Mouse (Mus musculus) cerebellum, adult 11 months (tissue): Measurements from ENCODE around the gene Musk.
"Not testable (repeated sequence)": the region's sequence is repeated elsewhere in the genome, so short reads cannot be mapped to it uniquely, and the experiment has no call there.

ENCODE experiments used
- DNase-seq: peaks from one replicate; pipeline ENCODE4 v3.0.0; 2022

Gene Musk

GRCm38 (mm10) chr4:58285687-58286086 is at the start of gene Musk:
Musk (plus strand) TSS chr4:58285960.
- DNase-seq = no peak

- DNase-seq = no peak
These were observed 45.3 kb upstream of the Musk start for GRCm38 (mm10) chr4:58240416-58240815.

DNA sequence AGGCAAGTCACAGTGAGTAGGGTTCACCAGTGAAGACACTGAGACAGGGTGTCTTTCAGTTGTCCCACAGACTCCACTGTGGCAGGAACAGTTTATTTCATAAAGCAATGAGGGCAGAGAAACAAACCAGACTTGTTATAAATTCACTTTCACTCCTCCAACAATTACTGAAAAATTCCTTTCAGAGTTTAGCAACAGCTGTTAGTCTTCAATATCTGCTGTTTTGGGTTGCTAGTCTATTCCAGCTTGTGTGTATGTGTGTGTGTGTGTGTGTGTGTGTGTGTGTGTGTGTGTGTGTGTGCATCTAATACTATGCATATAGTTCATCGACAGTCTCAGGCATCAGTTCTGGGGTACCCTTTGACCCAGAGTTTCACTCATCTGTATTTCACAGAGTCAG is 40.2 kb upstream of the Musk start:
- DNase-seq = no peak

DNA sequence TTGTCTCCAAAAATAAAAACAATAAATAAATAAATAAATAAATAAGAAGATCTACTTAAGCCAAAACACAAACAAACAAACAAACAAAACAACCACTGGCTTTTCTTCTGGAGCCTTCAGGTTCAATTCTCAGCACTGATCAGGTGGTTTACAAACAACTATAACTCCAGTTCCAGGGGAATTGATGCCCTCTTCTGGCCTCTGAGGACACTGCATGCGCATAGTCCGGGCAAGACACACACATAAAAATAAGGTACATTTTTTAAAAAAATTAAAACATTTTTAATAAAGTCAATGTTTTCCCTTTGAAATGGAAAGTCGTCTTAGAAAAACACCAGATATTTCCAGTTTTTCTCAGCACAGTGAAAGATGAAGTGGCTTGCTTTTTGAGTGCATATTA is 33.4 kb upstream of the Musk start:
- DNase-seq = no peak

DNA sequence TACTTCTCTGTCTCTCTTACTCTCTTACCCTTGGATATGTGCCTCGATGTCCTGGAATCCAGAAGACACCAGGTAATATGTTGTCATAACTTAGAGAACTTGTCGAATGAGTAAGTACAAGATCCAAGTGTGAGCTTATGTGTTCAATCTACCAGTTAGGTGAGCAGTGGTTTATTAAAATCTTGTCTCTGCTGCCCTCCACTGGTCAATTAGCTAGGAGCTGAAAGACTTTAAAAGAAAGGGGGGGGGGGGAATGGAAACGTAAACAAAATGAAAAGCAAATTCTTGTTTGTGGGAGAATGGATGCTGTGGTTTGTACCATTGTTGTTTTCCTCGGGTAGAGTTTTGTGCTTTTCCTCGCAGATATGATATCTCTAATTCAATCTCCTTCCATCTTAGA is 32.4 kb upstream of the Musk start:
- peak; percentile 29 for DNase-seq

GRCm38 (mm10) chr4:58260767-58261166 is 25.0 kb upstream of the Musk start:
- not testable (repeated sequence) for DNase-seq

- no peak for DNase-seq
These were observed 19.5 kb upstream of the Musk start for GRCm38 (mm10) chr4:58266294-58266693.

DNA sequence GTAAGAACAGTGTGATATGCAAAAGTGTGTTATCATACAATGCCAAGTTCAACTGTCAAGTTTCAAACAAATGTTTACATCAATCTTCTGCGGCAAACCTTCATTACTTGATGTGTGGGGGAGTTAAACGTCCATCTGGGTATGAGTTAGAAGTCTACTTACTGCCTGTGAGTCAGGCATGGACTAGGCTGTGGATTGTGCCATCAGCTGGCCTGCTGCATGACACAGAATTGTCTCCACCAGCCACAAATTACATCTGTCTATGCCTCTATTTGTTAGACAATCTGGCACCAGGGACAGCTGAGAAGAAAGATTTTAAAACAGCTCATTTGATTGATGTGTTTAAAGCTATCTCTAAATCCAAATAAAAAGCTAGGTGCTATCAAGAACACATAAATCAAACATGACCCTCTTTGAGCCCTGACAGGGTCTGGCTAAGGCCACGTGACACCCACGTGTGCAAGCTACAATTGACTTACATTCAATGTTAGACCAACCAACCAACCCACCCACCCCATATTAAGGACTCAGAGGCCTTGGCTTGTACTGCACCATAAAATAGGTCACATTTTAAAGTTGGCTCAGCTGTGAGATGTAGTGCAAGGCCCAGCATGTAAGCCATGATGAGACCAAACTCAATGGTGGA is 16.7 kb upstream of the Musk start:
- DNase-seq = no peak

GRCm38 (mm10) chr4:58269961-58270360 is 15.8 kb upstream of the Musk start:
- DNase-seq = no peak

- no peak for DNase-seq
These were observed 14.8 kb upstream of the Musk start for GRCm38 (mm10) chr4:58270956-58271355.

DNA sequence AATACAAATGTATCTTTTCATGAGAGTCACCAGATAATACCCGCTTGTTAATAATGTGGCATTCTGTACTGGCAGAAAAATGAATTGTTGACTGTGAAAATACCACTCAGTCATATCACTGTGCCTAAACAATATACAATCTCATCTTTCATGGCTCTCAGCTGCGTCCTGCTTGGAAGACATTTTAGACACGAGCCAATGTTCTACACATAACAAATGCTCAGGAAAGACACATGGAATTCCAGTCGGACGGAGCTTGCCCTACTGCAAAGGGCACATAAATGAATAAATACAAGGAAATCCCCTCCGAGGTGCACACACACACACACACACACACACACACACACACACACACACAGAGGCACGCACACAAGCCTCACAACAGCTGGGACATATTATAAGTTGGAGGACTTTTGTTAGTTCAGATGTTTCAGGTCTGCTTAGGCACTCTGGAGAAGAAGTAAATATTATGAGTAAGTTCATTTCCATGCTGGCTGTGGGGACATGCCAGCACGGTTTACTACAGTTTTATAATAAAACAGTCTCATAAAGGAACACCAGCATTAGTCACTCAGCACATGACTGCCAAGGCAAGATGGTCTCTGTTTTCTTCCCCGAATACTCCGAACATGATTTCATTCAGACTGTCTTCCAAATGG is 14.1 kb upstream of the Musk start:
- DNase-seq = no peak

DNA sequence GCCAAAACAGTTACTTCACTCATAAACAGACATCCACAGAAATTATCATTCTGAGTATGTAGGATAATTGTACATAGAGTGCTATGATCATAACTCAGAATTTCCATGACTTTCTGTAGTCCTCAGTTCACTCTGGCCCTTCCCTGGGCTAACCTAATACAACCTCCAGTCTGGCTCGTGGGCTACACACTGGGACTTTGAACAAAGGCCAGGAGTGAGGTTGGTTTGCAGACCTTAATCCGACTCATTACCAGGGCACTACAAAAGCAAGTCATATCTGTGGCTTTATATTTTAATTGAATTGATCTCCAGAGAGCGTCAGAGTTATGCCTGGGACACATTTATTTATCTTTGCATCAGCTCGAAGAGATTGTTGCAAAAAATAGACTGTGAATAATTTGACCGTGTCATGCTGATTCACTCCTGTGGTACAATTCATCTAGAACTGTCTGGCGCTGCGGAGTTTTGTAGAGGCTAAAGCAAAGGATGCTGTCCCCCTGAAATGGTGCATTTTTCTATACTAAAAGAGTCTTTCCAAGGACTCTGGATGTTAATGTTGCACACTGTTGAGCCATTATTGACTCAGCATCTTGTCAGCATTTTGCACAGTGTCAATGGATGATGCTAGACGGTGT is 10.4 kb upstream of the Musk start:
- DNase-seq = no peak

DNA sequence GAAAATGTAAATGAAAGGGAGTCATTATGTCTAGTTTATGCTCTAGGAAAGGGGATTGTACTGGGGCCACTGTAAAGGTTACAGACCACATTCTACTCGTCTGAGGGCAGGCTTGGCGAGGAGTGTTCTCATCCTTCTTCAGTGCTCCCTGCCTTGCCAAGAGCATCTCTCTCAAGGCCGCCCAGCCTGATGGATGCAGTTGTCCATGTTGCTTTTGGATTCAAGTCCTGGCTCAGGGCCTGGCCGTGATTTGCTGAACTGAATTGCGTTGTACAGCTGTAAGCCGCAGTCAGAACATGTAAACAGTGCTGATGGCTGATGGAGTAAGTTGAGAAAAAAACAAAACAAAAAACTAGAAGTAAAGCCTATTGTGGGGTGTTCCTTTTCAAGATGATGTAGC is 7.4 kb upstream of the Musk start:
- no peak for DNase-seq

GRCm38 (mm10) chr4:58280121-58280520 is 5.6 kb upstream of the Musk start:
- DNase-seq = no peak

DNA sequence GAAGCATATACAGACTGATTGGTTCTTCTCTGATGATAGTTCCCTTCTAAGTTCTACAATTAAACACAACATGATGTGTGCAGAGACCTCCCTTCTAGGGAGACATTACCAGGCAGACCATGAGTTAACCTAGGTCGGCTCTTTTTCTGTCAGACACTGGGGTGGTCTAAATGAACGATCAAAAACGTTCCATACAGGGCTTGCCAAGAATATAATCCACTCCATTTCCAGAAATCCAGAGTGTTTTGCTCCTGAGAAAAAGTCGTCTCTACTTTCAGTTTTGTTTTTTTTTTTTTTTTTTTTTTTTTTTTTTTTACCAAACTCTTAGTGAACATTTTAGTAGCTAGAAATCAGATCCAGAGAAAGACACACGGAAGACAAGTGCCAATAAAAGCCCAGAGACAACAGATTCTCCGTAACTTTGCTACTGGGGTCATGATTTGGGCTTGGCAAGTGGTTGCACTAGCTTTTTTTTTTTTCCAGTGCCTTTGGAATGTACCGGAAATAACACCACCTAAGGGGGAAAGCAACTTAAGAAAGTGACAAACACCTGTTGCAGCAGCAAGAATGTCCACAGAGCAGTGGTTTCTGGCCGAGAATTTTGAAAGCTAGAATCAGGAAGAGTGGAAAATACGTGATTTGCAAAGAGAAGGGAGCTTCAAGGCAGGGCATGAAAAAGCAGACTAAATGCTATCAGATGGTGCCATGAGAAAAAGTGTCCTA is 769 bp downstream of the Musk start:
- no peak for DNase-seq

- no peak for DNase-seq
These were observed 3.0 kb downstream of the Musk start for GRCm38 (mm10) chr4:58288753-58289152.

DNA sequence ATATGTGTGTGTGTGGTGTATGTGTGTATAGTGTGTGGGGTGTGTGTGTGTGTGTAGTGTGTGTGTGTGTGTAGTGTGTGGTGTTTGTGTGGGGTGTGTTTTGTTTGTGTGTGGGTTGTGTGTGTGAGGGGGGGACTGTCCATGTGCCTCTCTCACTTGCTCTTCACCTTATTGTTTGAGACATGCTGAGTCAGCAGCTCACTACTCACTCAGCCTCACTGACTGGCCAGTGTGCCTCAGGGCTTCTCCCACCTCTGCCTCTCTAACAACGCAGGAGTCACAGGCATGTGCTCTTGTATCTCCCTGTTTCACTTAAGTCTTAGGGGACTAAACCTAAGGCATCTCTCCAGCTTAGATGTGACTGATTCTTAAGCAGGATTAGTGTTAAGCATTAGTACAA is 6.1 kb downstream of the Musk start:
- no peak for DNase-seq

DNA sequence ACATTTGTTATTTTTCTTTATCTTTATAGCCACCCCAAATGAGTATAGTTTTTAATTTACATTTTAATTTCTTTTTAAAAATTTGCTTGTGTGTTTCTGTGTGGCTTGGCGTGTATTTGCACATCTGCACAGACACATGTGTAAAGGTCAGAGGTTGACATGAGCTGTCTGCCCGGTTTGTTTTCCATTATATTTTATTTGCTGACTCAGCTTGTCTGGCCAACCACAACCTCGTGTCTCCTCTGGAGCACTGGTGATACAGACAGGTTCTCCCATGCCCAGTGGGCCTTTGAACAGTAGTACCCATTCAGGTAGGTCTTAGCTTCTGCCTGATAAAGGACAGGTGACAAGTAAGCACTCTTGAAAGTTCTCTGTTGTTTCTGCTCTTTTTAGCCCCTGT is 7.3 kb downstream of the Musk start:
- no peak for DNase-seq

GRCm38 (mm10) chr4:58303862-58304261 is 18.1 kb downstream of the Musk start:
- DNase-seq = no peak

DNA sequence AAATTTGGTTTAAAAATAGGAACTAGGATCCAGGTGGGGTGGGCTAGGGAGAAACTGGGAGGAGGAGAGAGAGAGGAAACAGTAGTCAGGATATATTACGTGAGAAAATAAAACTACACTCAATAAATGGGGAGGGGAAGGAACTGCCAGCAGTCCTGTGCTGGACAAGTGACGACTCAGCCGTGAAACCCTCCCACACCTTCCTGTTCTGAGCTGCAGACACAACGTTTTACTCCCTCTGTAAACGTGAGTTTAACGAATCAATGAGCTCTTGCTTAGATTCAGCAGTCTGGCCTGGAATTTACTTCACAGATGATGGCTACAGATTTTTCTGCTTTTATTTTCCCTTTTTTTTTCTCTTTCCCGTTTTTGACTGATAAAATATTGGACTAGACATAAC is 18.8 kb downstream of the Musk start:
- no peak for DNase-seq

GRCm38 (mm10) chr4:58307421-58307820 is 21.7 kb downstream of the Musk start:
- DNase-seq = no peak

- no peak for DNase-seq
These were observed 27.6 kb downstream of the Musk start for GRCm38 (mm10) chr4:58313344-58313743.

DNA sequence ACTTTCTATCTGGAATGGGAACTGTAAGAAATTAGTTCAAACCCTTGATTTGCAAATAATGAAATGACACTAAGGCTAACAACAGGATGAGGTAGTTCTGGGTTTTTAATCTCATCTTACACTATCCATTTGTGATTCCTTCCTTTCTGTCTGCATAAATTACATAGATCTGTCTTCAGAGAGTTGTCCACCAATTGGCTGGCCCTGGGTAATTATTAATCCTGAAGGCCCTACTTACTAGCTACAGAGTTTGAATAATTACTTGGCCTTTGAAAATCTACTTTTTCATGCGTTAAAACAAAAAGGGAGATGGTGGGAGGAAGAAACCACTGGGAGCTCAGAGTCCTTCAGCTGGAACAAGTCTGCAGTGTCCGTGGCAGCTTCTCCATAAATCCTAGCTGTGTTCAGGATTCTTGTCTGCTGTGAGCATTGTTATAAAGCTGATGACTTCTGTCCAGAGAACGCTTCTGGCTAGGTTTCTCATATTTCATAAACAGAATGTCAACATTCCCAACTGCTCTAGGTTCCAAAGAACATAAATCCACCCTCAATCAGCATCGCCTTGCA is 29.3 kb downstream of the Musk start:
- no peak for DNase-seq

DNA sequence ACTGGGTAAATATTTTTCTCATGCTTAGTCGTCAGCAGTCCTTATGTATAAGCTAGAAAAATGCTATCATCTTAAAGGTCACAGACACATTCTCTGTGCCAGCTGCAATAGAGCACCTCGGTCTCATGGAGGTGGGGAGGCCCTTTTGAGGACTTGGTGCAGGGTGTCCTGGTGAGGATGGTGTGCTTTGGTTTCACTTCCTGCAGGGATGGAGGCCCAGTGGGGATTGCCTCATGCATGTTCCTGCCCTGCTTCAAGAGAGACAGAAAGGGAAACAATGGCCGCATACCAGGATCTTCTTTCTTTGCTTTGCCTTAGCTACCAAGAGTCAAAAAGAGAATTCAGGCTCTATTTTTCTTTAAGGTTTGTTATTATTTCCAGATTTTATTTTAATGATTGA is 31.8 kb downstream of the Musk start:
- no peak for DNase-seq
